Mouse (Mus musculus) lung, embryonic 16.5 days (tissue): ENCODE results near the gene 4933414I15Rik. TPM values are rescaled to one million over a fixed set of nuclear protein-coding genes. Genes with fewer than 3 reads are reported as not detected.

ENCODE experiments used
- ATAC-seq: fragments of 200-750 bp; cut with Nextera tagmentation; 2 replicates; pipeline ENCODE4 v1.8.0; 2017; ENCODE audit warnings: low read depth, mild to moderate bottlenecking, moderate library complexity
- H3K27ac ChIP-seq: fragments of 300-500 bp; sonication (generic); 2 replicates; pipeline ENCODE4 v1.5.1; 2014; ENCODE audit warnings: mild to moderate bottlenecking, control low read depth, low read length
- H3K27me3 ChIP-seq: fragments of 300-500 bp; sonication (generic); 2 replicates; pipeline ENCODE4 v1.6.1; 2014; ENCODE audit warnings: low read depth, low read length, mixed read lengths; ENCODE audit not compliant: control insufficient read depth, insufficient read depth
- H3K36me3 ChIP-seq: fragments of 300-500 bp; sonication (generic); 2 replicates; pipeline ENCODE4 v1.6.1; 2014; ENCODE audit warnings: low read length; ENCODE audit not compliant: control insufficient read depth, insufficient read depth
- H3K4me1 ChIP-seq: fragments of 300-500 bp; sonication (generic); replicated peaks from 2 replicates; pipeline ENCODE4 v1.6.1; 2014; ENCODE audit warnings: low read length, mixed read lengths; ENCODE audit not compliant: control insufficient read depth, insufficient read depth
- H3K4me2 ChIP-seq: fragments of 300-500 bp; sonication (generic); 2 replicates; pipeline ENCODE4 v1.6.1; 2014; ENCODE audit warnings: low read depth, low read length, control low read depth
- H3K4me3 ChIP-seq: fragments of 300-500 bp; sonication (generic); 2 replicates; pipeline ENCODE4 v1.5.1; 2014; ENCODE audit warnings: mild to moderate bottlenecking, low read length, control low read depth
- H3K9ac ChIP-seq: fragments of 300-500 bp; sonication (generic); 2 replicates; pipeline ENCODE4 v1.6.1; 2014; ENCODE audit warnings: low read length, control low read depth
- H3K9me3 ChIP-seq: fragments of 300-500 bp; sonication (generic); 2 replicates; pipeline ENCODE4 v1.6.1; 2016; ENCODE audit warnings: low read length; ENCODE audit not compliant: control insufficient read depth
- WGBS: fragments of 180-500 bp; shearing (Covaris S2); extraction: QIAGEN DNeasy Blood & Tissue Kit; methylation state at CpG from one replicate; pipeline ENCODE4 v1.1.7; 2014; 5-methylcytosine and 5-hydroxymethylcytosine counted together
- polyA plus RNA-seq: library from polyadenylated mRNA; unstranded; fragments of >200 nt; fragmentation: Nextera tagmentation; extraction: Ambion mirVana; gene quantifications from 2 replicates; pipeline ENCODE4 v1.2.1, GENCODE M21; 2015

Gene 4933414I15Rik
- polyA plus RNA-seq, 1 experiment from 2014 or later, result not detected

GRCm38 (mm10) chr11:50897359-50897758, 46.2 kb downstream of the 4933414I15Rik start:
- no peak for ATAC-seq
- Histone ChIP-seq H3K4me1 (no peaks in the 10 kb centered on the region), H3K36me3 (peaks cover 33% of the 10 kb centered on the region), H3K4me3 (no peak overlapping the region), H3K9ac (no peak overlapping the region), H3K27me3 (no peaks in the 10 kb centered on the region), H3K27ac (no peak overlapping the region), H3K4me2 (no peak overlapping the region), H3K9me3 (peaks cover 42% of the 10 kb centered on the region)
- WGBS, result 67% methylated on average over 1 of the region's 1 CpGs

DNA sequence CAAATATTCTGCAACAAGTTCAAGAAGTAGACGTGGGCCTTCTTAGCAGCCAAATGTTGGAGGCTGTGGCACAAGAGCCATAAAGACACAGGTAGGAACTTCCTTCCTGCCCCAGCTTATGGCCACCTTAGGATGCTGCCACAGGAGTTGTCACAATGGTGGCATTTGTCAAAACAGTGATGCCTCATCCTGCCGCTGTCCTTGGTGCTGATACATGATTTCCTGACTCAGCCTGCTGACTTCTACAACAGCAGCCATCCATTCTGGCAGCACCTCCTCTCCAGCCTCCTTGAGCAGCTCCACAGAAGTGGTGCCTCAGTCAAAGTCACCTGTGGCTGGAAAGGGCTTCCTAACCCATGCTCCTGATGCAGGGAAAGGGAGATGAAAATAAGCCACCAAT, 51.1 kb downstream of the 4933414I15Rik start:
- no peak overlapping the region for H3K4me3 ChIP-seq
- H3K27ac ChIP-seq, result no peak overlapping the region
- WGBS, result 47% methylated on average over 2 of the region's 2 CpGs
- no peak overlapping the region for H3K4me2 ChIP-seq
- H3K36me3 ChIP-seq, result no peaks in the 10 kb centered on the region
- no peaks in the 10 kb centered on the region for H3K4me1 ChIP-seq
- H3K9me3 ChIP-seq, result peaks cover 11% of the 10 kb centered on the region; the same call in 1 of the 2 replicates
- ATAC-seq, result no peak
- no peaks in the 10 kb centered on the region for H3K27me3 ChIP-seq
- no peak overlapping the region for H3K9ac ChIP-seq

Other genes with a start within 250 kb of the 4933414I15Rik start
- gene Zfp354c, start 116.0 kb downstream of the 4933414I15Rik start, polyA plus RNA-seq, result 19.3 and 24.7 TPM in 2 replicates
- gene Zfp879, start 102.2 kb downstream of the 4933414I15Rik start, polyA plus RNA-seq, result 0.45 and 0.63 TPM in 2 replicates
- not detected in 2 replicates for gene Grm6, start 93.1 kb downstream of the 4933414I15Rik start, polyA plus RNA-seq
- 7.3 and 8.3 TPM in 2 replicates for gene Zfp454, start 56.1 kb downstream of the 4933414I15Rik start, polyA plus RNA-seq
- gene Zfp2, start 27.6 kb downstream of the 4933414I15Rik start, polyA plus RNA-seq, result 11.1 and 11.4 TPM in 2 replicates
- gene Zfp354b, start 12.1 kb downstream of the 4933414I15Rik start, polyA plus RNA-seq, result 1.9 and 2.0 TPM in 2 replicates
- gene Prop1, start 10.0 kb upstream of the 4933414I15Rik start, polyA plus RNA-seq, result not detected in 2 replicates
- gene Olfr1378, start 22.8 kb upstream of the 4933414I15Rik start, polyA plus RNA-seq, result not detected in 2 replicates
- not detected in 2 replicates for gene Olfr1377, start 38.2 kb upstream of the 4933414I15Rik start, polyA plus RNA-seq
- not detected in 2 replicates for gene Olfr51, start 59.8 kb upstream of the 4933414I15Rik start, polyA plus RNA-seq
- not detected in 2 replicates for gene Olfr54, start 70.5 kb upstream of the 4933414I15Rik start, polyA plus RNA-seq
- gene Olfr1375, start 104.3 kb upstream of the 4933414I15Rik start, polyA plus RNA-seq, result not detected in 2 replicates
- 8.7 and 9.5 TPM in 2 replicates for gene Zfp354a, start 115.5 kb upstream of the 4933414I15Rik start, polyA plus RNA-seq